Mouse (Mus musculus) left cerebral cortex, postnatal 4 days (tissue): ENCODE data around the gene Incenp. TPM values are rescaled to one million over a fixed set of nuclear protein-coding genes. Genes with fewer than 3 reads are reported as not detected.
"Not testable (repeated sequence)": the region's sequence is repeated elsewhere in the genome, so short reads cannot be mapped to it uniquely, and the experiment has no call there.

ENCODE experiments used
- DNase-seq: peaks from one replicate; pipeline ENCODE4 v3.0.0-alpha.2; 2022
- intact Hi-C: fragments of 180-260 bp; cut with DNase I; formaldehyde crosslinking; loops from one replicate; pipeline ENCODE4 v1.15.1; 2025
- total RNA-seq, 2 experiments: library from RNA; stranded (reverse); gene quantifications; 2 replicates each; pipeline ENCODE4 v1.2.3; 2021

The Incenp gene
- total RNA-seq, 2 experiments from 2014 or later = 27.2 to 30.8 TPM

GRCm38 (mm10) chr19:9920835-9921784, 21.8 kb upstream of the Incenp start:
- intact Hi-C loops = loop anchor here (5.0 kb wide), 1 partner anchor 111 kb away; no protein-coding TSS in a partner anchor

DNA sequence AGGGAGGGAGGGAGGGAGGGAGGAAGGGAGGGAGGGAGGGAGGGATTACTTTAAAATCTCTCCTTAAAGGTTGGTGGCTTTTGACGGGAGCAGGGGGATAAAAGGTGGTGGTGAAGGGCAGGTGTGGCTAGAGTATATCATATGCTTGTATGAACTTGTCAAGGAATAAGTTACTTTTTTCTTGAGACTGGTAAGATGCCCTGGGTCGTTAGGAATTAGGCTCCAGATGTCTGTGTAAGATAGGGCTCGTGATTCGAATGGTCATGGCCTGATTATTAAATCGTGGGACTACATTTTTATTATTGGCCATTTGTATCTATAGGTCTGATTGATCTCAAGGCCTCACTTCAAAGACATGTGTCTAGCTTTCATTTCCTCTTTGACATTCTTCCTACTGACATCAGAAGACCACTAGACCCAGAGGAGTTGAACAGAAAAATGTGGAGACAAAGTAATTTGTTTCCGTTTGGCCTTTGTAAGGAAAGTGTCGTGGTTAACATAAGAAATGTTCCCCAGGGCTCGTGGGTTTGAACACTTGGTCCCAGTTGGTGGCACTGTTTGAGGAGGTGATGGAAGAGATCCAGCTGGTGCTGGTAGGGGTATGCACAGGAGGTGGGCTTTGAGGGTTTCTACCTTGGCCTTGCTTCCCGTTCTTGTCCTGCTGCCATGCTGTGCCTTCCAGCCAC, 19.0 kb upstream of the Incenp start:
- intact Hi-C loops = loop anchor here (5.0 kb wide), 2 partner anchors 74 to 279 kb away; no protein-coding TSS in a partner anchor
- no peak for DNase-seq

More at GRCm38 (mm10) chr19:9920835-9921784, 21.8 kb upstream of the Incenp start:
- DNase-seq = peak; percentile 29

GRCm38 (mm10) chr19:9917727-9918126, 18.4 kb upstream of the Incenp start:
- no peak for DNase-seq
- intact Hi-C loops = loop anchor here (5.0 kb wide), 2 partner anchors 75 to 280 kb away; no protein-coding TSS in a partner anchor

DNA sequence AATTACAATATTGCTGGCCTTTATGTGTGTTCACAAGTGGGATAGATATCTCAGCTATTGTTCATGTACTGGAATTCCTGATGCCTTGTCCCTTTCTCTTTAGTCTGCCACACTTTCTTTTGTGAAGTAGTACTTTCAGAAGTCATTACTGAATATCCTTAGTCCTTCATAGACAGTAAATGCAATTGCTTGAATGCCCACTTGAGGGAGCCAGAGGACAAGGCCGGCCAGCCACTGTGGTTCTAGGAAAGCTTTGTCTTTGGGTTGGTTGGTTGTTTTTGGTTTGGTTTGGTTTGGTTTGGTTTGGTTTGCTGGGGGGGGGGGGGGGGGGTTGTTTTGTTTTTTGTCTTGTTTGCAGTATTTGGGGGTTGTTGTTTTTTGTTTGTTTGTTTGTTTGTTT, 16.6 kb upstream of the Incenp start:
- intact Hi-C loops = loop anchor here (5.0 kb wide), 2 partner anchors 76 to 281 kb away; no protein-coding TSS in a partner anchor
- DNase-seq = peak; percentile 70

DNA sequence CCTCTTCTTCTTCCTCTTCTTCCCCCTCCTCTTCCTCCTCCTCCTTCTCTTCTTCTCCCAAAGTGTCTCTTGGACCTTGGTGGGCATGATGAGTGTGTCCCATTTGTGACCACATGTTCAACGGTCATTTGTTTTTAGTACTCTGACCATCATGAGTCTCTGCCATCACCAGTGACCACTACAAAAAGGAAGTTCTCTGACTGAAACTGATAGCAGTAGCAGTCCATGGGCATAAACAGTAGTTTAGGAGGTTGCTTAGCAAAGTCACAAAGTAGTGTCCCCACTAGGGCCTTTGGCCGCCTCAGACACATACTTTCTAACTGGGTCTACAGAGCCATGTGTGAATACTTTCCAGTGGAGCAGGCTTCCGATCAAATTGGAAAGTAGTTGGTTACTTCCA, 15.0 kb upstream of the Incenp start:
- intact Hi-C loops = no loop called here
- no peak for DNase-seq

DNA sequence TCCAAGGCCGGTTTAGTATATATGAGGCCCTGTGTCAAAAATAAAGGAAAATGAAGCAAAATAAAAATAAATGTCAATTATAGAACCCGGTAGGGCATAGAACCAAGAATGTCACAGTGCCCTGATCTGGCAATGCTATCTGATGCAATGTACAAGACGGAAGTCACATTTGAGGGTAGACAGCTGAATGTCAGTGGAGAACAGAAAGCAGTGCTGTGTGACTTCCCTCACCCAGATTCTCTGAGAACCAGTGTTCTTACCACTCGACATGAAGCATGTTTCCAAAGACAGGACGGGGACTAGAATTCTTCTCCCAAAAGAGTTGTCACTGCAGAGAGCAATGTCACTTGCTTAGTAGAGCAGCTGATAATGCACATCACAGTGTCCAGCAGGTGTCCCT, 14.4 kb upstream of the Incenp start:
- intact Hi-C loops = no loop called here
- no peak for DNase-seq

- peak; percentile 27 for DNase-seq
- intact Hi-C loops = no loop called here
These were observed 12.0 kb upstream of the Incenp start for GRCm38 (mm10) chr19:9911314-9911754.

DNA sequence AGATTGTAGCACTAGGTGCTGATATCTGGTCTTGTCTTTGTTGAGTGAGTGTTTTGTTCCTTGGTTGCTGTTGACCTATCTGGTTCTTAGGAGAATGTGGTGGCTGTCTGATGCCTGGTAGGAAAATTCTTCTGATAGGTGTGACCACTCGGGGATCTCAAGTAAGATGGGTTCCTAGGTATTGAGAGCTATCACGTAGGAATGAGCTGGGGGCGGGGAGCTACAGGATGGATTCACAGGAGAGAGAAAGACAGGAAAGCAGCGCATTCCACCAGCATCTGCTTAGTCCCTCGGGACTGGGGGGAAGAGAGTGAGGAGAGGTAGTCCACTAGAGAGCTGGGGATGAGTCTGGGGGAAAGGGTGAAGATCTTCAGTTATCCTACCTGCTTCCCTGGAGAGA, 10.0 kb upstream of the Incenp start:
- intact Hi-C loops = no loop called here

GRCm38 (mm10) chr19:9900696-9901095, 1.3 kb upstream of the Incenp start:
- intact Hi-C loops, DNase-seq: not testable (repeated sequence)

More for the DNA sequence above, 10.0 kb upstream of the Incenp start:
- no peak for DNase-seq

GRCm38 (mm10) chr19:9899780-9900146, 412 bp upstream of the Incenp start:
- DNase-seq = no peak
- intact Hi-C loops = no loop called here

DNA sequence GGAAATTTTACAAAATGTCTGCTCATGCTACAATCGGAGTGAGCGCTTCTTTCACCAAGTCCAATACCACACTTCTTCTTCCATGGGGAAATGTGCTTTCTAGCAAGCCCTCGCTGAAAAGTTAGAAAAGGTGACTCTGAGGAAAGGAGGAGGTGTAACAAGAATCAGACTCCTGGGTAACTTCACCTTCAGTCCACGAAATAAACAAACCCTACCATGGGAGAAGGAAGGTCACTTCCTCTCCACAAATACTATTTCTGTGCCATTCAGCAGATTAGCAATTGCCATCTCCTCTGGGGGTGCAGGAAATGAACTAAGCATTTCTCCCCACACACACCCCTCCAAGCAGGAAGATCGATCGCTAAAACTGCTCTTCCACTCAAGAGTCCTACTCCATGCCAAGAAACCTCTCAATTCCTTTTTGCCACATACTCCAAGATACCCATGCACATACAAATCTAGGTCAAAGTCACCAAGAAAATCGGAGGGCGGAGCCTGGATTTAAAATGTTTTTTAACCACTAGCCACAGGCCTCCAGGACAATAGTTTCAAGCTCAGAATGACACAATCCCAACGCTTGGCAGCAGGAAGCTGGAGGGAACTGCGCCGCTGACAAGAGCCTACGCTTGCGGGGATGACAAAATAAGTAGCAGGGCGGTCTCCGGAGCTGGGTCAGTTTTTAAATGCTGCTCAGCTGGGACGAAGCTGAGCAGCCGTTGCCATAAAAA, 848 bp downstream of the Incenp start:
- intact Hi-C loops = no loop called here
- DNase-seq = no peak

- intact Hi-C loops = no loop called here
- DNase-seq = no peak
These were observed 3.3 kb downstream of the Incenp start for GRCm38 (mm10) chr19:9896067-9896466.

DNA sequence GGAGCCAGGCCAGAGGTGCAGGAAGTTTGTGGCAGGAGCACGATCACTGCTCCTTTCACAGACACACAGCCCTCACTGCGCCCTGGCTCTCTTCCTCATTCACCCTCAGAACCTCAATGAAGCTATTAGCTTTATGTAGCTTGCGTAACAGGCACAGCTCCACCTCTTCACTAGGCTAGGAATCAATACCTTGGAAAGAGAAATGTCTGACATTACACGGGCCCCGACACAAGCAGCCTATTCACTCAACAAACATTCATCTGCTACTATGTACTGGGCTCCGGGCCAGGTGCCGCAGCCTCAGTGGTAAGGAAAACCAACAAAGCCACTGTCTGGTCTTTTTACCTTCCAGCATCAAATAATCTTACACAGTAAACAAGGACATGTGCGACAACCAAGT, 12.6 kb downstream of the Incenp start:
- DNase-seq = no peak
- intact Hi-C loops = no loop called here

GRCm38 (mm10) chr19:9886348-9886747, 13.0 kb downstream of the Incenp start:
- intact Hi-C loops = no loop called here
- no peak for DNase-seq

DNA sequence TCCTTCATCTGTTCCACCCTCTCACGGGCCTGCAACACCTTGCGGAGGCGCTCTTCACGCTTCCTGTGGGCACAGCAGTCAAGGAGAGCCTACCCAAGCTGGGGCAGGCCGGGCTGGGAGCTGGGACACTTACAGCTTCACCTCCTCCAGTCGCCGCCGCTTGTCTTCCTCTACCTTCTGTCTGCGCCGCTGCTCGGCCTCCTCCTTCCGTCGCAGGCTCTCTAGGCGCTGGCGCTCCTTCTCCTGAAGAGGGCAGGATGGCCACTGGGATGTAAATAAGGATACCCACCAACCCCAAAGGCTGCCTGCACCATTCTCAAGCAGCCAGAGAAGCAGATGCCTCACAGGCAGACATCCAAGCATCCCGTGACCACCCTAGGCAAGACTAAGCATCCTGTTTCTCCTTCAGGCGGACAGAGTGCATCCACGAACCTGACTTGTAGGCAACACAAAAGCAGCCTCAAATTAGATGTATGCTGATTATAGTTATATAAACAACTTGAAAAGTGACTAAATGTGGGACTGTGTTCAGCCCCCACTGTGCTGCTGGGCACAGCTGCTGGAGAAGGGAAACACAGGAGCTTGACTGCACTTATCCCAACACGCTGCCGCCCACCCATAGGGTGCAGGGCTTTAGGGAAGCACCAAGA, 21.0 kb downstream of the Incenp start:
- intact Hi-C loops = no loop called here
- no peak for DNase-seq

DNA sequence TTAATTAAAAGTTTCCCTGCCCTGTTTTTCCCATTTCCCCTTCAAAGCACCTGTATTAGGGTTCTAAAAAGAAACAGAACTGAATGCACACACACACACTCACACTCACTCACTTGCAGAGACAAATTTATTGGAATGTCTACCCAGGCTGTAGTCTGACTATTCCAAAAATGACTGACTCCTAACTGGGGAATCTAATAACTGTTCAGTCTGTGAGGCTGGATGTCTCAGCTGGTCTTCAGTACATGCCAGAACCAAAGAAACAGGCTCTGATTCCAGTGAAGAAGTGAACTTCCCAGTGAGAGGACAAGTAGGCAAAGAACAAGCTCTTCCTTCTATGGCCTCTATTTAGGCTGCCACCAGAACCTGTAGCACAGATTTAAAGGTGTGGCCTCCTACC, 33.9 kb downstream of the Incenp start:
- intact Hi-C loops = no loop called here
- DNase-seq = no peak

DNA sequence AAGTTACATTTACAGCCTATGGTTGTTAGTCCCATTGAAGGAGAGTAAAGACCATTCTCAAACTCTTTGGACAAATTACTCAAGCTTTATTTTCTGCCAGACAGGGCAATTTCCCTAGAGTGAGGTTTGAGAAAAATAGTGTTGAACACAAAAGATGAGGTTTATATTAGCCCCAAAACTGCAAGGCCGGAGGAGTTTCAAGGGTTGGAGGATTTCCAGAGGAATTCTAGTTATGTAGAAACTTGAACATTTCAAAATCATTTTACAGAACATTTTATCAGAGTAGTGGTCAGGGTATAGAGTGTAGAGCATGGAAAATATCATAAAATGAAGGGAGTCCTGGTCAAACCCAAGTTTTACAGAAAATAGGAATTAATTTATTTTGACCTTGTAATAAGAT, 34.5 kb downstream of the Incenp start:
- DNase-seq = no peak
- intact Hi-C loops = no loop called here

DNA sequence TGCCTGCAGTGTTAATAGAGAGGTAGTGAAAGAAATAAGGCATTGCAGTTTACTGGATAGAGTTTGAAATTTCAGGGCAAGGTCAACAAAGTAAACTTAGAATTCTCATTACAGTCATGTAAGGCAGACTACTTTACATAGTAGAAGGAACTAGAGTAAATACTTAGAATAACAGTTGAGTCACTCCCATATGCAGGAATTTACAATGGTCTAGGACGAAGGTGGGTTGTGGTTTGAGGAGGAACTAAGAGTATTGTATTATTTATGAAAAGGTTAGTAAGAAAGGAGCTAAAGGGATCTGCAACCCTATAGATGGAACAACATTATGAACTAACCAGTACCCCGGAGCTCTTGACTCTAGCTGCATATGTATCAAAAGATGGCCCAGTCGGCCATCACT, 38.5 kb downstream of the Incenp start:
- DNase-seq, intact Hi-C loops: not testable (repeated sequence)

GRCm38 (mm10) chr19:9849368-9850075, 49.8 kb downstream of the Incenp start:
- intact Hi-C loops, DNase-seq: not testable (repeated sequence)

- intact Hi-C loops = no loop called here
- no peak for DNase-seq
These were observed 52.1 kb downstream of the Incenp start, which contains the start of gene Scgb2a2 for GRCm38 (mm10) chr19:9847262-9847661. Scgb2a2 (plus strand) TSS chr19:9847562.
